Mouse (Mus musculus): ENCODE data around the gene Scn4a.
"Not testable (repeated sequence)": the region's sequence is repeated elsewhere in the genome, so short reads cannot be mapped to it uniquely, and the experiment has no call there.

Gene Scn4a

GRCm38 (mm10) chr11:106353188-106353587, at the start of gene Scn4a:
TSS of gene Scn4a (minus strand) at chr11:106353288.
- no peak for DNase-seq (ENCODE audit: extremely low spot score)

DNA sequence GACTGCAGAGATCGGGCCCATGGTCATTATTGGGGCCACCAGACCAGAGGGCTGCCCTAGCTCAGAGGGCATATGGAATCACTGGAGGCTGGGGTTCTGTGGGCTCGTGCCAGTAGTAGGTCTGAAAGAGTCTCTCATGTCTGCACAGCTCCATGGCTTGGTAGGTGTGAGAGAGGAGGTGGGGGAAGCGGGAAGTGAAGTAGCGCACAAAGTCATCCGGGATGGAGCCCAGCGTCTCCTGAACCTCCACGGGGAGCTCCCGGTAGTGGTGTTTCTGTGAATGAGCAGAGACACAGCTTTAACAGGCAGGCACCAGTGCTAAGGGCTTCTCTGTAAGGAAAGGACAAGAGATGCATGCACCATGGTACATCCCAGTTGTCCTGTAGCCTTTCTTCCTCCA, 45.4 kb upstream of the Scn4a start:
- no peak for DNase-seq (ENCODE audit: extremely low spot score)

- DNase-seq (ENCODE audit: extremely low spot score): no peak
These were observed 44.6 kb upstream of the Scn4a start for GRCm38 (mm10) chr11:106397656-106398055.

GRCm38 (mm10) chr11:106394055-106394454, 41.0 kb upstream of the Scn4a start:
- DNase-seq (ENCODE audit: extremely low spot score): not testable (repeated sequence)

- no peak for DNase-seq (ENCODE audit: extremely low spot score)
These were observed 40.2 kb upstream of the Scn4a start for GRCm38 (mm10) chr11:106393331-106393616.

- DNase-seq (ENCODE audit: extremely low spot score): no peak
These were observed 39.7 kb upstream of the Scn4a start for GRCm38 (mm10) chr11:106392597-106393330.

DNA sequence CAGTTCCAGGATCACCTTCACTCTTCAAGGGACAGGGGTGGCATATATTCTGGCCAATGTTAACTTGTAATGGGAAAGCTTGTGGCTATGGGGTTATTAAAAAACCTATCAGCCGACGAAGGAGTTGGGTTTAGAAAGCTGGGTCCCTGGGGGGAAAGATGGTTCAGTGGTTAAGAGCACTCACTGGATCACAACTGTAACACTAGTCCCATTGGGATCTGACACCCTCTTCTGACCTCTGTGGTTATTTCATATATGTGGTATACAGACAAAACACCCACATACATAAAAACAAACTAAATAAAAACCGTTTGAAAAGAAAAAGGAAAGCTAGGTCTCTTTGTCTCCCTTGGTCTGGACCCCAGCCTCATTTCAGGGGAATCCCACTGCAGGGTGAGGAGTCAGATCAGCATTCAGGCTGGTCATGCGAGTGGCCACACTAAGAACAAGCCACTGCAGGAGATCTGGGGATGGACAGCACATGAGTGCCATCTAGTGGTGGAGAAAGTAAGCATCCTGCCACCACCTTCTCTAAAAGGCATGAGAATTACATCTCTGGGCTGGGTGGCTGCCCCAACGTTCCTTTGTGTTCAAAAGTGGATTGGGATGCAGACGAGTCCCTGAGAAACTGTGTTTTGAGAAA, 38.6 kb upstream of the Scn4a start:
- DNase-seq (ENCODE audit: extremely low spot score): peak; percentile 72

GRCm38 (mm10) chr11:106390757-106391156, 37.7 kb upstream of the Scn4a start:
- DNase-seq (ENCODE audit: extremely low spot score): no peak

GRCm38 (mm10) chr11:106389611-106390010, 36.5 kb upstream of the Scn4a start:
- DNase-seq (ENCODE audit: extremely low spot score): no peak

DNA sequence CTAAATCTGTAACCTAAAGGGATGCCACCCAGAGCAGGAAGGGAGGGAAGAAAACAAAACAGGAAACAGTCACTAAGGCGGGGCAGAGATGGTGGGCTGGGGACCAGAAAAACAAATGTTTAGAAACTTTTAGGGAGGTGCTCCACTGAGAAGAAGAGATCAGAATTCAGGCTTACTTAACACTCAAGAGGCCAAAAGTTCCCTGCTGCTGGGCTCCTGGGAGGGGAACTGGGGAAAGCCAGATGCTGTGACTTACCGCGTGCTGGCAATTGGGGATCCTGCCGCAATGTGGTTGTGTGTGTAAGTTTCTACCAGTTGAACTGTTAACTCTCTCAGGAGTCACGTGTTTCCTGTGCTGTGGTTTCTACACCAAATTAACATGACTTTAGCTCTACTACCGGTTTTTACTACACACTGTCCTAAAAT, 34.7 kb upstream of the Scn4a start, which contains the start of gene Icam2:
Gene Icam2 (minus strand): TSS at position 285 of the 426 bp plus-strand sequence.
- no peak for DNase-seq (ENCODE audit: extremely low spot score)

GRCm38 (mm10) chr11:106387020-106387419, 33.9 kb upstream of the Scn4a start:
- no peak for DNase-seq (ENCODE audit: extremely low spot score)

- no peak for DNase-seq (ENCODE audit: extremely low spot score)
These were observed 33.3 kb upstream of the Scn4a start for GRCm38 (mm10) chr11:106386409-106386808.

- no peak for DNase-seq (ENCODE audit: extremely low spot score)
These were observed 30.1 kb upstream of the Scn4a start for GRCm38 (mm10) chr11:106383051-106383790.

DNA sequence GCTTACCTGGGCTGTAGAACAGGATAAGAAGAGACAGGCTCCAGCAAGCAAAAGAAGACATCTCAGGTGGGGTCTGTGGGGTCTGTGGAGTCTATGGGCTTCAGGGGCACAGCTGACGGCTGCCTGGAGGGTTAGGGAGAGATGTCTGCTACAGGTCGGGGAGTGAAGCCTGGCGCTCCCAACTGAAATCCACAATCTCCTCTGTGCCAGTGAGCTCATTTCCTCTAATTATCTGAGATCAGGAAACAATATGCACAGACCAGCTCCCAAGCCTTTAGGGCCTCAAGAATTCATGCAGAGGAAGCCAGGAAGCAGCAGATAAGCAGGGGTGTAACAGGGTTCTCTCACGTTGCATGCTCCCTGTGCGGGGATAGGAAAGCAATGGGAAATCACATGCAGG, 29.3 kb upstream of the Scn4a start:
- DNase-seq (ENCODE audit: extremely low spot score): no peak

DNA sequence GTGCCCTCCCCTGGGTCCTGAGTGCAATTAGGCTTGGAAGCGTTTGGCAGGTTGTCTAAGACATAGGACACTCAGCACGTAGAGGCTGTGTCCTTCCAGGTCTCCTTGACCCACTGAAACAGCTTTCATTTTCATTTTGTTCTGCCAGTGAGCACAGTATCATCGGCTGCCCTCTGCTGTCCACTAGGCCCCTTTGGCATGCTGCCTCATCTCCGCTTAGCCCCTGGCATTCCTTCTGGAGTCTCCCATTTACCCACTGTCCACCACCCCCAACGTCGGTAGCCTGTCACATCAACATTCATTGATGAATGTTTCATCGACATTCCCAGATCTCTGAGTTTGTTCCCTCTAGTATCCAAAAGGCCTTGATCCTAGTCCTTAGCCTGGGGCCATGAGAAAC, 28.8 kb upstream of the Scn4a start:
- no peak for DNase-seq (ENCODE audit: extremely low spot score)

GRCm38 (mm10) chr11:106381011-106381410, 27.9 kb upstream of the Scn4a start:
- no peak for DNase-seq (ENCODE audit: extremely low spot score)

GRCm38 (mm10) chr11:106374979-106375378, 21.9 kb upstream of the Scn4a start:
- DNase-seq (ENCODE audit: extremely low spot score): no peak

- DNase-seq (ENCODE audit: extremely low spot score): no peak
These were observed 21.5 kb upstream of the Scn4a start for GRCm38 (mm10) chr11:106374559-106374958.

- DNase-seq (ENCODE audit: extremely low spot score): no peak
These were observed 20.9 kb upstream of the Scn4a start for GRCm38 (mm10) chr11:106373998-106374397.

DNA sequence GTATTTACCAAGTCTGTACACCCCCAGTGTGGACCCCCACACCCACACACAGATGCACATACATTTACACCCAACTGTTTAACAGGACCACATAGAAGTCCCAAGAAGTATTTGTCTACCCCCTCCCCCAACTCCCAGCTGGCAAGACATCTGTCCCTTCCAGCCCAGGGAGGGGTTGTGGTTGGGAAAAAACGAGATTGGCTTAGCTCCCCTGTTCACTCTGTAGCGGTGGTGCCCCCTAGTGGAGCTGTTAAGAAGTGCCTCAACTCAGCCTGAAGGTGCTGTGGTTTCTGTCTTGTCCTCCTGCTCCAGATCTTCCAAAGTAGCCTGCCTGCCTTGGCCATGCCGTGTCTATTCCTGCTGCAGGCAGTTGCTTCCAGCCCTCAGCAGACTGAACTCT, 13.2 kb upstream of the Scn4a start:
- peak; percentile 82 for DNase-seq (ENCODE audit: extremely low spot score)

GRCm38 (mm10) chr11:106365366-106365765, 12.3 kb upstream of the Scn4a start, which contains the start of gene Prr29:
TSS of gene Prr29 (plus strand) at chr11:106365472.
- DNase-seq (ENCODE audit: extremely low spot score): no peak

GRCm38 (mm10) chr11:106364712-106365111, 11.6 kb upstream of the Scn4a start:
- peak; percentile 39 for DNase-seq (ENCODE audit: extremely low spot score)

DNA sequence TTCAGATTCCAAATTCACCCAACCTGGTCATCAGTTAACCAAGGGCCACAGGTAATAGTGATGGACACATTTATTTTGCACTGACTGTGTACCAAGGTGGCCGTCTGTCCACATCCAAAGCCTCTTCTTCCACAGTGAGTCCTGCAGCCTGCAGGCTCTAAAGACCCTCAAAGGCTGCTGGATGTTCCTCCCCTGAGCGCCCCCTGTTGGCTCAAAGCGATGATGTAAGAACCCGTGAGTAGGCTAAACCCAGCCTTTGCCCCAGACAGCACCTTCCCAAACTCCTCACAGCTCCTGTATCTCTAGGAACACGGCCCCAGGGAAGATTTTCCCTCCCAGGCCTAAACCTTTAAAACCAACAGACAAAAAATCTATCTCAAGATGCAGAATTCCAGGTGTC, 6.3 kb upstream of the Scn4a start:
- peak; percentile 39 for DNase-seq (ENCODE audit: extremely low spot score)
